Mouse (Mus musculus): ENCODE data around the gene Dpp10. TPM values are rescaled to one million over a fixed set of nuclear protein-coding genes. Genes with fewer than 3 reads are reported as not detected.

The Dpp10 gene
- polyA plus RNA-seq, 1 experiment from 2014 or later: 0.04 TPM

GRCm38 (mm10) chr1:123974621-123975020, 70.7 kb downstream of the Dpp10 start:
- Histone ChIP-seq H3K27ac (no peak overlapping the region), H3K4me1 (no peaks in the 10 kb centered on the region), H3K4me3 (no peak overlapping the region), H3K36me3 (replicated peaks) (no peaks in the 10 kb centered on the region), H3K27me3 (ENCODE audit: poor library complexity, severe bottlenecking) (no peaks in the 10 kb centered on the region), H3K9me3 (no peaks in the 10 kb centered on the region)
- no peak for DNase-seq (ENCODE audit: extremely low spot score, low spot score)
- WGBS: 24% methylated on average over 3 of the region's 3 CpGs

GRCm38 (mm10) chr1:123946149-123946548, 99.2 kb downstream of the Dpp10 start:
- Histone ChIP-seq H3K4me1 (no peaks in the 10 kb centered on the region), H3K36me3 (replicated peaks) (no peaks in the 10 kb centered on the region), H3K27ac (no peak overlapping the region), H3K4me3 (no peak overlapping the region), H3K27me3 (ENCODE audit: poor library complexity, severe bottlenecking) (no peaks in the 10 kb centered on the region), H3K9me3 (no peaks in the 10 kb centered on the region)
- WGBS: 78% methylated on average over 4 of the region's 4 CpGs
- DNase-seq (ENCODE audit: extremely low spot score, low spot score): no peak

GRCm38 (mm10) chr1:123940826-123941225, 104.5 kb downstream of the Dpp10 start:
- no peaks in the 10 kb centered on the region for H3K4me1 ChIP-seq
- no peaks in the 10 kb centered on the region for H3K9me3 ChIP-seq
- no peak overlapping the region for H3K27ac ChIP-seq
- H3K36me3 ChIP-seq (replicated peaks): no peaks in the 10 kb centered on the region
- WGBS: 100% methylated on average over 1 of the region's 1 CpGs
- DNase-seq (ENCODE audit: extremely low spot score, low spot score): no peak
- no peak overlapping the region for H3K4me3 ChIP-seq
- H3K27me3 ChIP-seq (ENCODE audit: poor library complexity, severe bottlenecking): no peaks in the 10 kb centered on the region

GRCm38 (mm10) chr1:123933812-123934727, 111.3 kb downstream of the Dpp10 start:
- H3K4me1 ChIP-seq: no peaks in the 10 kb centered on the region
- DNase-seq (ENCODE audit: extremely low spot score, low spot score): no peak
- H3K27me3 ChIP-seq (ENCODE audit: poor library complexity, severe bottlenecking): no peaks in the 10 kb centered on the region
- H3K36me3 ChIP-seq (replicated peaks): no peaks in the 10 kb centered on the region
- no peak overlapping the region for H3K27ac ChIP-seq
- 78% methylated on average over 7 of the region's 7 CpGs for WGBS
- no peaks in the 10 kb centered on the region for H3K9me3 ChIP-seq
- no peak overlapping the region for H3K4me3 ChIP-seq

- Histone ChIP-seq H3K27ac (no peak overlapping the region), H3K4me3 (no peak overlapping the region), H3K36me3 (replicated peaks) (no peaks in the 10 kb centered on the region), H3K9me3 (no peaks in the 10 kb centered on the region), H3K4me1 (peaks cover 12% of the 10 kb centered on the region), H3K27me3 (ENCODE audit: poor library complexity, severe bottlenecking) (no peaks in the 10 kb centered on the region)
- no peak for DNase-seq (ENCODE audit: extremely low spot score, low spot score)
- 82% methylated on average over 3 of the region's 3 CpGs for WGBS
Observed at GRCm38 (mm10) chr1:123928003-123928370, 117.4 kb downstream of the Dpp10 start.

GRCm38 (mm10) chr1:123927278-123928002, 117.9 kb downstream of the Dpp10 start:
- DNase-seq (ENCODE audit: extremely low spot score, low spot score): no peak
- H3K27ac ChIP-seq: no peak overlapping the region
- no peaks in the 10 kb centered on the region for H3K27me3 ChIP-seq (ENCODE audit: poor library complexity, severe bottlenecking)
- H3K9me3 ChIP-seq: no peaks in the 10 kb centered on the region
- peaks cover 12% of the 10 kb centered on the region for H3K4me1 ChIP-seq
- H3K36me3 ChIP-seq (replicated peaks): no peaks in the 10 kb centered on the region
- H3K4me3 ChIP-seq: no peak overlapping the region

GRCm38 (mm10) chr1:123924905-123925304, 120.5 kb downstream of the Dpp10 start:
- Histone ChIP-seq H3K27ac (no peak overlapping the region), H3K27me3 (ENCODE audit: poor library complexity, severe bottlenecking) (no peaks in the 10 kb centered on the region), H3K36me3 (replicated peaks) (no peaks in the 10 kb centered on the region), H3K9me3 (no peaks in the 10 kb centered on the region), H3K4me1 (peaks cover 12% of the 10 kb centered on the region), H3K4me3 (no peak overlapping the region)
- DNase-seq (ENCODE audit: extremely low spot score, low spot score): no peak
- WGBS: 85% methylated on average over 1 of the region's 1 CpGs

GRCm38 (mm10) chr1:123923907-123924306, 121.5 kb downstream of the Dpp10 start:
- WGBS: 88% methylated on average over 2 of the region's 2 CpGs
- H3K27ac ChIP-seq: no peak overlapping the region
- H3K9me3 ChIP-seq: no peaks in the 10 kb centered on the region
- H3K4me1 ChIP-seq: peaks cover 12% of the 10 kb centered on the region
- DNase-seq (ENCODE audit: extremely low spot score, low spot score): no peak
- no peaks in the 10 kb centered on the region for H3K36me3 ChIP-seq (replicated peaks)
- no peaks in the 10 kb centered on the region for H3K27me3 ChIP-seq (ENCODE audit: poor library complexity, severe bottlenecking)
- H3K4me3 ChIP-seq: no peak overlapping the region

GRCm38 (mm10) chr1:123919606-123920005, 125.8 kb downstream of the Dpp10 start:
- WGBS: 95% methylated on average over 1 of the region's 1 CpGs
- DNase-seq (ENCODE audit: extremely low spot score, low spot score): no peak
- Histone ChIP-seq H3K27me3 (ENCODE audit: poor library complexity, severe bottlenecking) (no peaks in the 10 kb centered on the region), H3K36me3 (replicated peaks) (no peaks in the 10 kb centered on the region), H3K4me3 (no peak overlapping the region), H3K4me1 (no peaks in the 10 kb centered on the region), H3K27ac (no peak overlapping the region), H3K9me3 (no peaks in the 10 kb centered on the region)

GRCm38 (mm10) chr1:123902628-123903027, 142.7 kb downstream of the Dpp10 start:
- H3K4me3 ChIP-seq: no peak overlapping the region
- no peak overlapping the region for H3K27ac ChIP-seq
- H3K36me3 ChIP-seq (replicated peaks): no peaks in the 10 kb centered on the region
- DNase-seq (ENCODE audit: extremely low spot score, low spot score): no peak
- H3K9me3 ChIP-seq: no peaks in the 10 kb centered on the region
- no peaks in the 10 kb centered on the region for H3K4me1 ChIP-seq
- no peaks in the 10 kb centered on the region for H3K27me3 ChIP-seq (ENCODE audit: poor library complexity, severe bottlenecking)
- 84% methylated on average over 5 of the region's 5 CpGs for WGBS

GRCm38 (mm10) chr1:123901218-123901617, 144.1 kb downstream of the Dpp10 start:
- H3K27ac ChIP-seq: no peak overlapping the region
- 86% methylated on average over 4 of the region's 4 CpGs for WGBS
- no peaks in the 10 kb centered on the region for H3K4me1 ChIP-seq
- H3K27me3 ChIP-seq (ENCODE audit: poor library complexity, severe bottlenecking): no peaks in the 10 kb centered on the region
- H3K4me3 ChIP-seq: no peak overlapping the region
- DNase-seq (ENCODE audit: extremely low spot score, low spot score): no peak
- no peaks in the 10 kb centered on the region for H3K36me3 ChIP-seq (replicated peaks)
- no peaks in the 10 kb centered on the region for H3K9me3 ChIP-seq

GRCm38 (mm10) chr1:123887243-123887642, 158.1 kb downstream of the Dpp10 start:
- H3K36me3 ChIP-seq (replicated peaks): no peaks in the 10 kb centered on the region

GRCm38 (mm10) chr1:123846881-123847280, 198.5 kb downstream of the Dpp10 start:
- H3K9me3 ChIP-seq: no peaks in the 10 kb centered on the region
- no peaks in the 10 kb centered on the region for H3K36me3 ChIP-seq (replicated peaks)
- H3K4me1 ChIP-seq: no peaks in the 10 kb centered on the region
- no peak for DNase-seq (ENCODE audit: extremely low spot score, low spot score)
- no peak overlapping the region for H3K27ac ChIP-seq
- no peaks in the 10 kb centered on the region for H3K27me3 ChIP-seq (ENCODE audit: poor library complexity, severe bottlenecking)
- WGBS: 94% methylated on average over 3 of the region's 3 CpGs
- H3K4me3 ChIP-seq: no peak overlapping the region

More at GRCm38 (mm10) chr1:123887243-123887642, 158.1 kb downstream of the Dpp10 start:
- Histone ChIP-seq H3K4me1 (no peaks in the 10 kb centered on the region), H3K27ac (no peak overlapping the region), H3K4me3 (no peak overlapping the region), H3K27me3 (ENCODE audit: poor library complexity, severe bottlenecking) (no peaks in the 10 kb centered on the region), H3K9me3 (no peaks in the 10 kb centered on the region)
- no peak for DNase-seq (ENCODE audit: extremely low spot score, low spot score)
- WGBS: 82% methylated on average over 1 of the region's 1 CpGs

Data from forebrain, embryonic 10.5 days (tissue).